Mouse (Mus musculus) liver, embryonic 12.5 days (tissue): ENCODE measurements at regions not wholly inside any gene's neighbourhood (a gene's known extent, or its start where the extent isn't known, plus 50 kb on each side); places are given as distances from the start of the nearest gene placed in this dataset.

ENCODE experiments used
- ATAC-seq: fragments of 200-750 bp; cut with Nextera tagmentation; 2 replicates; pipeline ENCODE4 v1.8.0; 2017; ENCODE audit warnings: moderate number of reproducible peaks, mild to moderate bottlenecking, moderate library complexity
- H3K27ac ChIP-seq: fragments of 300-500 bp; sonication (generic); 2 replicates; pipeline ENCODE4 v1.5.1; 2016; ENCODE audit warnings: mild to moderate bottlenecking
- H3K27me3 ChIP-seq: fragments of 300-500 bp; sonication (generic); replicated peaks from 2 replicates; pipeline ENCODE4 v1.6.1; 2016; ENCODE audit warnings: mild to moderate bottlenecking, moderate library complexity
- H3K36me3 ChIP-seq: fragments of 300-500 bp; sonication (generic); 2 replicates; pipeline ENCODE4 v1.6.1; 2016; ENCODE audit warnings: mild to moderate bottlenecking, moderate library complexity
- H3K4me1 ChIP-seq: fragments of 300-500 bp; sonication (generic); 2 replicates; pipeline ENCODE4 v1.6.1; 2016
- H3K4me2 ChIP-seq: fragments of 300-500 bp; sonication (generic); 2 replicates; pipeline ENCODE4 v1.6.1; 2016; ENCODE audit warnings: mild to moderate bottlenecking, moderate library complexity
- H3K4me3 ChIP-seq: fragments of 300-500 bp; sonication (generic); 2 replicates; pipeline ENCODE4 v1.5.1; 2016; ENCODE audit warnings: mild to moderate bottlenecking, moderate library complexity
- H3K9ac ChIP-seq: fragments of 300-500 bp; sonication (generic); 2 replicates; pipeline ENCODE4 v1.6.1; 2016; ENCODE audit warnings: mild to moderate bottlenecking, moderate library complexity
- H3K9me3 ChIP-seq: fragments of 300-500 bp; sonication (generic); replicated peaks from 2 replicates; pipeline ENCODE4 v1.6.1; 2016; ENCODE audit warnings: mild to moderate bottlenecking, moderate library complexity
- WGBS: fragments of 180-500 bp; shearing (Covaris S2); methylation state at CpG from one replicate; pipeline ENCODE4 v1.1.7; 2016; ENCODE audit not compliant: insufficient replicate concordance; 5-methylcytosine and 5-hydroxymethylcytosine counted together

- Histone ChIP-seq H3K9ac (no peak overlapping the region), H3K4me3 (no peak overlapping the region), H3K9me3 (no peaks in the 10 kb centered on the region), H3K4me1 (no peaks in the 10 kb centered on the region), H3K4me2 (no peak overlapping the region), H3K36me3 (no peaks in the 10 kb centered on the region), H3K27me3 (no peaks in the 10 kb centered on the region), H3K27ac (no peak overlapping the region)
- ATAC-seq: no peak
- 56% methylated on average over 3 of the region's 3 CpGs for WGBS
Observed at GRCm38 (mm10) chr13:28866686-28867085, 86.8 kb downstream of the Sox4 start.

DNA sequence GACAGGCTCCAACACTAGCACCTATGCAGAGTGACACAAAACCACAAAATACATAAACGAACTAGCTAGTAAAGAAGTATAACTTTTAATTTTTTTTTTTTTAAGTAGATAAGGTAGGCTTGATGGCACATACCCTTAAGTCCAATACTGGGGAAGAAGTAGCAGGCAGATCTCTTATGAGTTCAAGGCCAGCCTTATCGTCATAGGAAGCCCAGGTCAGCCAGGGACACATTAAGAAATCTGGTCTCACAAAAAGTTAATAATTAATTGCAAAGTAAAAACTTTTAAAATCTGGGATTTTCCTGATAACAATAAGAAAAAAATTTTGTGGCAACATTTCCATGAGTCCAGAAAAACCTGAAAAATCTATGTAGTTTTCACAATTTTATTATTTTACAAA is 92.9 kb downstream of the Sox4 start:
- WGBS: 58% methylated on average over 2 of the region's 2 CpGs
- no peak for ATAC-seq
- H3K4me3 ChIP-seq: no peak overlapping the region
- no peaks in the 10 kb centered on the region for H3K27me3 ChIP-seq
- no peak overlapping the region for H3K4me2 ChIP-seq
- no peaks in the 10 kb centered on the region for H3K36me3 ChIP-seq
- no peak overlapping the region for H3K9ac ChIP-seq
- no peak overlapping the region for H3K27ac ChIP-seq
- H3K4me1 ChIP-seq: no peaks in the 10 kb centered on the region
- no peaks in the 10 kb centered on the region for H3K9me3 ChIP-seq

DNA sequence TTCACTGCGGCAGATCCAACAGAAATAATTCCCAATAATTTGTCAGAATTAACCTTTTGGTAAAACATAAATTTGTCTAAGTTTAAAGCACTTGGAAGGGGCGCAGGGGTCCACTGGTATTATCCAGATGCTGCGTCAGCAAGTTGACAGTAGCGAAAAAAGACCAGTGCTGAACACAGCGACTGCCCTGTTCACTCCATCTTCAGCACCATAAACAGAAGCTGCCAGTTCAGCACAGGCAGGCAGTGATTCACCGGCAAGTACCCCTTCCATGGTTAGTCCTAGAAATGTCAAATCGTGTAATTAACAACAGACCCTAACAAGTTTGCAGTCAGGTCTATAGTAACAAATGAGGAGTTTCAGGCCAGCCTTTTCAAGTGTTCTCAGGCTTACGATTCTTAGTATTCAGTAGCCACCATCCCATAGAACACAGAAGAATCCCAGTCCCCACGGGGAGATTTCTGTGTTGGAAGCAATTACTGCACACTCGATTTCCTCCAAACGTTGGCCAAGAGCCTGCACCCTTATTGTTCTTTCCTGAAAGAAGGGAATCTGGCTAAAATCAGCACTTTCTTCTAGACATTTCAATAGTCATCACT is 93.6 kb downstream of the Sox4 start:
- ATAC-seq: no peak

GRCm38 (mm10) chr13:28858001-28858400 is 95.5 kb downstream of the Sox4 start:
- H3K4me2 ChIP-seq: no peak overlapping the region
- no peak overlapping the region for H3K9ac ChIP-seq
- H3K36me3 ChIP-seq: no peaks in the 10 kb centered on the region
- ATAC-seq: no peak
- H3K27ac ChIP-seq: no peak overlapping the region
- no peaks in the 10 kb centered on the region for H3K4me1 ChIP-seq
- no peaks in the 10 kb centered on the region for H3K27me3 ChIP-seq
- 70% methylated on average over 6 of the region's 6 CpGs for WGBS
- H3K4me3 ChIP-seq: no peak overlapping the region
- H3K9me3 ChIP-seq: no peaks in the 10 kb centered on the region

More for the DNA sequence above, 93.6 kb downstream of the Sox4 start:
- H3K4me1 ChIP-seq: no peaks in the 10 kb centered on the region
- 69% methylated on average over 11 of the region's 11 CpGs for WGBS
- H3K9ac ChIP-seq: no peak overlapping the region
- no peaks in the 10 kb centered on the region for H3K36me3 ChIP-seq
- no peak overlapping the region for H3K4me3 ChIP-seq
- H3K4me2 ChIP-seq: no peak overlapping the region
- no peak overlapping the region for H3K27ac ChIP-seq
- no peaks in the 10 kb centered on the region for H3K9me3 ChIP-seq
- H3K27me3 ChIP-seq: no peaks in the 10 kb centered on the region

DNA sequence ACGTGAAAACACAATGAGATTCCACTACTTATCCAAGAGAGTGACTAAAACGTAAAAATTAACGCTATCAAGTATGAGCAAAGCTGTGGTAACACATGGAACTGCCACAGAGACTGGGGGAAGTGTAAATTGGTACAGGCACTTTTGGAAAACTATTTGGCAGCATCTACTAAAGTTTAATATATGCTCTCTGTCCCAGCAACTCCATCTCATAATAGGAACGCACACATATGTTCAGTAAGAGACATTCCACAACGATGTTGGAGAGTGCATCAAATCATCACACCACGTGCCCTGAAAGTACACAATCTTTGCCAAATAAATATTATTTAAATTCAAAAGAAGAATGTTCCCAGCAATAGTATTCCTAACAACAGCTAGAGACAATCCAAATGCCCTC is 96.3 kb downstream of the Sox4 start:
- Histone ChIP-seq H3K4me3 (no peak overlapping the region), H3K36me3 (no peaks in the 10 kb centered on the region), H3K9me3 (no peaks in the 10 kb centered on the region), H3K4me2 (no peak overlapping the region), H3K27me3 (no peaks in the 10 kb centered on the region), H3K4me1 (no peaks in the 10 kb centered on the region), H3K9ac (no peak overlapping the region), H3K27ac (no peak overlapping the region)
- ATAC-seq: no peak
- WGBS: 77% methylated on average over 6 of the region's 6 CpGs

DNA sequence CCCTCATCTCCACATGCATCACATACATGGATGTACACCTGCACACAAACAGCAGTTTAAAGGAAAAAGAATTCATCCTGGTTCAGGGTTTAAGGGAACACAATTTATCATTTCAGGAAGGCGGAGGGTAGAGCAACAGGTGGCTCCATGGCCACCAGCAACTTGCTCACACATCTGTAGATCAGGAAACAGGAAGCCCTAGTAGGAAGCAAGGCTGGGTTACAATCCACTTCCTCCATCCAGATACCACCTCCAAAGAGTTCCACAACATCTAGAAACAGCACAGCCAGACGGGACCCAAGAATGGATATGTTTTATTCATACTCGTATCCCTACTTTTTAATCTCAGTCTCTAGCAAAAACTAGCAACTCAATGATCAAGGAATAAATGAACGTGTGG is 97.0 kb downstream of the Sox4 start:
- no peaks in the 10 kb centered on the region for H3K4me1 ChIP-seq
- no peak overlapping the region for H3K4me2 ChIP-seq
- no peaks in the 10 kb centered on the region for H3K9me3 ChIP-seq
- WGBS: 45% methylated on average over 4 of the region's 4 CpGs
- H3K4me3 ChIP-seq: no peak overlapping the region
- no peaks in the 10 kb centered on the region for H3K36me3 ChIP-seq
- H3K9ac ChIP-seq: no peak overlapping the region
- no peaks in the 10 kb centered on the region for H3K27me3 ChIP-seq
- ATAC-seq: no peak
- no peak overlapping the region for H3K27ac ChIP-seq

DNA sequence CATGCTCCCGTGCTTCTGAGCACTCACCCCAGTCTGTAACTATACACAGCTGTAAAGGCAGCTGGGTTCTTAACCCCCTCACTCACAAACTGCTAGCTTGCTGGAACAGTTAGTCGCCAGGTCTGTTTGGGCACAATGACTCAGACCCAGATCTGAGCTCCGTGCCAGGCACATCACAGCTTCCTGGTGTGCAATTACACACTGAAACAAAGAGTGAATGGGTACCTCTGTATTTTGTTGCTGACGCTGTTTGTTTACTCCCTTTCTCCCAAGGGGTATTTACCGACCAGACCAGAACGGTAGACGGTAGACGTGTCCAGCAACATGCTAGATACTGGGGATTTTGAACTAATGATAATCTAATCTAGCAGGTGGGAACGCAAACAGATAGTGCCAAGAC is 99.3 kb downstream of the Sox4 start:
- whole genome bisulfite sequencing: 68% methylated on average over 9 of the region's 9 CpGs
- Histone ChIP-seq H3K27ac (no peak overlapping the region), H3K4me1 (no peaks in the 10 kb centered on the region), H3K9ac (no peak overlapping the region), H3K9me3 (no peaks in the 10 kb centered on the region), H3K27me3 (no peaks in the 10 kb centered on the region), H3K4me3 (no peak overlapping the region), H3K4me2 (no peak overlapping the region), H3K36me3 (no peaks in the 10 kb centered on the region)
- ATAC-seq: no peak

- H3K4me1 ChIP-seq: peaks cover 4% of the 10 kb centered on the region
- H3K27ac ChIP-seq: no peak overlapping the region
- H3K9ac ChIP-seq: no peak overlapping the region
- no peaks in the 10 kb centered on the region for H3K36me3 ChIP-seq
- H3K9me3 ChIP-seq: no peaks in the 10 kb centered on the region
- no peaks in the 10 kb centered on the region for H3K27me3 ChIP-seq
- no peak overlapping the region for H3K4me3 ChIP-seq
- no peak overlapping the region for H3K4me2 ChIP-seq
- 76% methylated on average over 5 of the region's 5 CpGs for WGBS
- no peak for ATAC-seq
Observed at GRCm38 (mm10) chr13:28848305-28848704, 105.2 kb downstream of the Sox4 start.

GRCm38 (mm10) chr13:28847478-28847877 is 106.0 kb downstream of the Sox4 start:
- Histone ChIP-seq H3K27ac (no peak overlapping the region), H3K9ac (no peak overlapping the region), H3K4me1 (peaks cover 4% of the 10 kb centered on the region), H3K4me3 (no peak overlapping the region), H3K4me2 (no peak overlapping the region), H3K9me3 (no peaks in the 10 kb centered on the region), H3K36me3 (no peaks in the 10 kb centered on the region), H3K27me3 (no peaks in the 10 kb centered on the region)
- no peak for ATAC-seq
- WGBS: 73% methylated on average over 3 of the region's 3 CpGs

DNA sequence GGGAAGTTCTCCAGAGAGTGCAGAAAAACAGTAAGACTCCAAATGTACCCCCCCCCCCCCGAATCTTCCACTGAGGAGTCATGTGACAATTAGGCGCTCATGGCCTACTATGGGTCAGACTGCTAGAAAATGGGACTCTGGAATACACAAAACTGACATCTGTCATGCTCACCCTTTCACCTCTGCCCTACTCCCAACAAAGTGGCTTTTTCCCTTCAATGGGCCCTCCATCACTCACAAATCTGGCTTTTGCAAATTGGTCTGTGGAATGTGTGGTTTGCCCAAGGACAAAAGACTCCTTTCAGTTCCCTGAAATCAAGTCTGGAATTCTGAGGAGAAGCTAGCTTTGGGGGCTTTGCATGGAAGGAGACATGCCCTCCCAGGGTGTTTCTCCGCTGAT is 109.0 kb downstream of the Sox4 start:
- Histone ChIP-seq H3K36me3 (no peaks in the 10 kb centered on the region), H3K9me3 (no peaks in the 10 kb centered on the region), H3K4me2 (no peak overlapping the region), H3K9ac (no peak overlapping the region), H3K27me3 (no peaks in the 10 kb centered on the region), H3K4me3 (no peak overlapping the region), H3K4me1 (peaks cover 4% of the 10 kb centered on the region), H3K27ac (no peak overlapping the region)
- 66% methylated on average over 3 of the region's 3 CpGs for WGBS
- ATAC-seq: no peak

DNA sequence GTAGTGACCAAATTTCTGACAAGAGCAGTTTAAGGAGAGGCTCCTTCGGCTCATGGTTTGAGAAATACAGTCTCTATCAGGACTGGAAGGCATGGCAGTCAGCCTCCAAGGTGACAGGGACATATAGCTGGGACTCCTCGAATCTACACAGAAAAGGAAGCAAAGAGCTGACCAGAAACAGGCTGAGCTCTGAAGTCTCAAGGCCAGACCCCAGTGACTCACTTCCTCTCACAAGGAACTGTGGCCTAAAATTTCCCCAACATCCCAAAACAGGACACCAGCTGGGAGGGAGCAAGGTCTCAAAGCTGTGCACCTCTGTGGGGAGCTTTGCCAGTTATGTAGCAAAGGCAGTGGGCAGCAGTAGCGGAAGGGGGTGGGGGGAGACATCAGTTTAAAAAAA is 110.7 kb downstream of the Sox4 start:
- Histone ChIP-seq H3K27me3 (no peaks in the 10 kb centered on the region), H3K36me3 (no peaks in the 10 kb centered on the region), H3K4me3 (no peak overlapping the region), H3K9ac (no peak overlapping the region), H3K27ac (no peak overlapping the region), H3K4me2 (no peak overlapping the region), H3K4me1 (peaks cover 4% of the 10 kb centered on the region), H3K9me3 (no peaks in the 10 kb centered on the region)
- no peak for ATAC-seq
- WGBS: 32% methylated on average over 3 of the region's 3 CpGs

DNA sequence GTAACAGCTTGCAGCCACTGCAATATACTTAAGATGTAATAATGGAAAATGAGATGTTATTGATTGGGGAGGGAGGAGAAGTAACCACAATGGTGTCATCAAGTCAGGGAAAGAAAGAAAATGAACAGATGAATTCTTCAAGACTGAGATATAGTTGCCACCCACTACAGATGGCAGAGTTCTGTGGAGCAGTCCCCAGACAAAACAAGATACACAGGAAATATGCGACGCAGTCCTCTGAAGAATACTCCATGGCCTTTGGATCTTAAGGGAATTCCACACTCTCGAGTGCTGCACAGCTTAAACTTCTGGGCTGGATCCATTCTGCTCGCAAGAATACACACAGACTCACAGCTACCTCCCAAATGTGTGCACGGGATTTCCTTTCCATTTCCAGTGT is 113.4 kb downstream of the Sox4 start:
- Histone ChIP-seq H3K9me3 (no peaks in the 10 kb centered on the region), H3K9ac (no peak overlapping the region), H3K4me2 (no peak overlapping the region), H3K4me1 (peaks cover 4% of the 10 kb centered on the region), H3K4me3 (no peak overlapping the region), H3K36me3 (no peaks in the 10 kb centered on the region), H3K27ac (no peak overlapping the region), H3K27me3 (no peaks in the 10 kb centered on the region)
- no peak for ATAC-seq
- 71% methylated on average over 5 of the region's 5 CpGs for WGBS

DNA sequence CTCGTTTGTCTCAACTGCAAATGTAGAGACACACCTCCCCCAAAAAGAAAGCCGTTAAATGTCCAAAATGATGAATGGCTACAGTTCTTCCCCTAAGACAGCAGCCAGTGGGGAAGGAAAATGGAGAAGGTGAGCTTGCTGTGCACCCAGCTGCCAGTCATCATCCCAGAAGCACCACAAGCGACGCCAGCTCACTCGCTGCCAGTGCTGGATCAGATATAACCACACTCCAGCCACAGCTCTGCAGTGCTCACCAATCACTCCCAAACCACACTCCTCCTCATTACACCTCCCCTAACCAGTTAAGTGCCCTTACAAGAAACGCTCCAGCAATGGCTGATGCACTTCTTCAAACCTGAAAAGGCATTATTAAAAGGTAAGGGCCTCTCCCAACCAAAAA is 114.4 kb downstream of the Sox4 start:
- no peaks in the 10 kb centered on the region for H3K36me3 ChIP-seq
- no peaks in the 10 kb centered on the region for H3K9me3 ChIP-seq
- no peak overlapping the region for H3K27ac ChIP-seq
- no peak overlapping the region for H3K4me3 ChIP-seq
- ATAC-seq: no peak
- no peak overlapping the region for H3K4me2 ChIP-seq
- no peaks in the 10 kb centered on the region for H3K27me3 ChIP-seq
- peaks cover 4% of the 10 kb centered on the region for H3K4me1 ChIP-seq
- H3K9ac ChIP-seq: no peak overlapping the region
- 6% methylated on average over 6 of the region's 6 CpGs for WGBS
